Mouse (Mus musculus) left cerebral cortex, adult 8-10 months (tissue): ENCODE results near the gene Adamtsl2. TPM values are rescaled to one million over a fixed set of nuclear protein-coding genes. Genes with fewer than 3 reads are reported as not detected.

Experiments
- DNase-seq, 2 experiments: peaks; one replicate each; pipeline ENCODE4 v3.0.0; 2022; ENCODE audit warnings: low spot score in 2 of 2
- total RNA-seq, 4 experiments: library from RNA; stranded (reverse); gene quantifications; 2 replicates each; pipeline ENCODE4 v1.2.4; 2022

Adamtsl2 gene
- total RNA-seq, 4 experiments from 2014 or later = 12.6 to 18.4 (median 15.6) TPM

GRCm38 (mm10) chr2:27075485-27075884 is 3.7 kb upstream of the Adamtsl2 start:
- DNase-seq = no peak

- no peak for DNase-seq
These were observed 1.4 kb upstream of the Adamtsl2 start for GRCm38 (mm10) chr2:27077655-27078244.

GRCm38 (mm10) chr2:27078312-27078711 is 867 bp upstream of the Adamtsl2 start:
- no peak for DNase-seq

GRCm38 (mm10) chr2:27079649-27080048 is 470 bp downstream of the Adamtsl2 start:
- no peak for DNase-seq

GRCm38 (mm10) chr2:27083761-27084475 is 4.7 kb downstream of the Adamtsl2 start:
- no peak for DNase-seq

GRCm38 (mm10) chr2:27084963-27085362 is 5.8 kb downstream of the Adamtsl2 start:
- no peak for DNase-seq

GRCm38 (mm10) chr2:27085801-27086200 is 6.6 kb downstream of the Adamtsl2 start:
- no peak for DNase-seq

GRCm38 (mm10) chr2:27086483-27087010 is 7.4 kb downstream of the Adamtsl2 start:
- DNase-seq = no peak

- DNase-seq = no peak
These were observed 8.4 kb downstream of the Adamtsl2 start for GRCm38 (mm10) chr2:27087581-27087980.

GRCm38 (mm10) chr2:27088071-27088644 is 9.0 kb downstream of the Adamtsl2 start:
- no peak for DNase-seq

GRCm38 (mm10) chr2:27088700-27089099 is 9.5 kb downstream of the Adamtsl2 start:
- DNase-seq = no peak

GRCm38 (mm10) chr2:27089238-27089637 is 10.1 kb downstream of the Adamtsl2 start:
- no peak for DNase-seq

GRCm38 (mm10) chr2:27095178-27095577 is 16.0 kb downstream of the Adamtsl2 start:
- no peak for DNase-seq

- peak; percentile 55 to 84 for DNase-seq
These were observed 17.3 kb downstream of the Adamtsl2 start for GRCm38 (mm10) chr2:27096341-27096981.

GRCm38 (mm10) chr2:27097241-27097656 is 18.1 kb downstream of the Adamtsl2 start:
- no peak for DNase-seq

GRCm38 (mm10) chr2:27097776-27098175 is 18.6 kb downstream of the Adamtsl2 start:
- DNase-seq = no peak

GRCm38 (mm10) chr2:27103554-27103953 is 24.4 kb downstream of the Adamtsl2 start:
- peak in 1 of 2 experiments; percentile 31 for DNase-seq

GRCm38 (mm10) chr2:27106816-27107215 is 27.6 kb downstream of the Adamtsl2 start:
- no peak for DNase-seq

- DNase-seq = no peak
These were observed 29.0 kb downstream of the Adamtsl2 start for GRCm38 (mm10) chr2:27108144-27108543.

GRCm38 (mm10) chr2:27109052-27109451 is 29.9 kb downstream of the Adamtsl2 start:
- DNase-seq = peak in 1 of 2 experiments; percentile 64

GRCm38 (mm10) chr2:27112585-27112984 is 33.4 kb downstream of the Adamtsl2 start:
- DNase-seq = no peak

GRCm38 (mm10) chr2:27114169-27114568 is 35.0 kb downstream of the Adamtsl2 start:
- DNase-seq = no peak
